Mouse (Mus musculus): Measurements from ENCODE around the gene Vps52. TPM values are rescaled to one million over a fixed set of nuclear protein-coding genes. Genes with fewer than 3 reads are reported as not detected.

Vps52 gene
- polyA plus RNA-seq, 1 experiment from 2014 or later = 36.0 TPM

- Histone ChIP-seq H3K27ac (replicated peaks) (peak within 1 kb of the TSS; percentile 79), H3K36me3 (peaks cover 59% of the 10 kb centered on the region)
- WGBS = under 1% methylated on average over 30 of the region's 34 CpGs
Observed at GRCm38 (mm10) chr17:33915671-33916250, 39.9 kb upstream of the Vps52 start, which contains the start of the genes Tapbp and Zbtb22. Gene Tapbp, plus strand, starts transcription at chr17:33915899. Gene Zbtb22, plus strand, starts transcription at chr17:33915904.

GRCm38 (mm10) chr17:33916294-33916693, 39.3 kb upstream of the Vps52 start:
- peak; percentile 23 for ATAC-seq (ENCODE audit: extremely low read depth, insufficient number of reproducible peaks, low FRiP score, low TSS enrichment)
- peaks cover 54% of the 10 kb centered on the region for H3K36me3 ChIP-seq
- H3K4me1 ChIP-seq = peaks cover 47% of the 10 kb centered on the region

More at GRCm38 (mm10) chr17:33915671-33916250, 39.9 kb upstream of the Vps52 start, which contains the start of the genes Tapbp and Zbtb22:
- Histone ChIP-seq H3K4me2 (peak within 1 kb of the TSS; percentile 81), H3K9ac (peak within 1 kb of the TSS; percentile 85), H3K27me3 (replicated peaks) (no peaks in the 10 kb centered on the region), H3K9me3 (no peaks in the 10 kb centered on the region), H3K4me1 (peaks cover 48% of the 10 kb centered on the region), H3K4me3 (peak within 1 kb of the TSS; percentile 68)
- peak; percentile 85 for ATAC-seq (ENCODE audit: extremely low read depth, insufficient number of reproducible peaks, low FRiP score, low TSS enrichment)

GRCm38 (mm10) chr17:33916847-33917655, 38.6 kb upstream of the Vps52 start:
- H3K27me3 ChIP-seq (replicated peaks) = no peaks in the 10 kb centered on the region
- H3K4me2 ChIP-seq = peak overlapping the region; percentile 81
- peak overlapping the region; percentile 68 for H3K4me3 ChIP-seq
- peaks cover 47% of the 10 kb centered on the region for H3K4me1 ChIP-seq
- H3K9ac ChIP-seq = peak overlapping the region; percentile 85
- 62% methylated on average over 31 of the region's 31 CpGs for WGBS
- no peak for ATAC-seq (ENCODE audit: extremely low read depth, insufficient number of reproducible peaks, low FRiP score, low TSS enrichment)
- H3K27ac ChIP-seq (replicated peaks) = 0 out of 2 replicates have a peak overlapping the region, but pooled peaks have one; percentile 79
- H3K36me3 ChIP-seq = peaks cover 46% of the 10 kb centered on the region
- H3K9me3 ChIP-seq = no peaks in the 10 kb centered on the region

More at GRCm38 (mm10) chr17:33916294-33916693, 39.3 kb upstream of the Vps52 start:
- Histone ChIP-seq H3K9me3 (no peaks in the 10 kb centered on the region), H3K4me2 (peak overlapping the region; percentile 81), H3K9ac (peak overlapping the region; percentile 85), H3K27me3 (replicated peaks) (no peaks in the 10 kb centered on the region), H3K4me3 (peak overlapping the region; percentile 68), H3K27ac (replicated peaks) (peak overlapping the region; percentile 79)
- WGBS = under 1% methylated on average over 15 of the region's 20 CpGs

- Histone ChIP-seq H3K4me3 (peak overlapping the region; percentile 85; the same call in 1 of the 2 replicates), H3K4me1 (peaks cover 47% of the 10 kb centered on the region), H3K27me3 (replicated peaks) (no peaks in the 10 kb centered on the region), H3K9me3 (no peaks in the 10 kb centered on the region), H3K9ac (no peak overlapping the region), H3K27ac (replicated peaks) (no peak overlapping the region), H3K4me2 (peak overlapping the region; percentile 92), H3K36me3 (peaks cover 40% of the 10 kb centered on the region)
- ATAC-seq (ENCODE audit: extremely low read depth, insufficient number of reproducible peaks, low FRiP score, low TSS enrichment) = no peak
- WGBS = 77% methylated on average over 18 of the region's 18 CpGs
Observed at GRCm38 (mm10) chr17:33917656-33918292, 37.8 kb upstream of the Vps52 start.

- Histone ChIP-seq H3K9ac (peak overlapping the region; percentile 89), H3K9me3 (no peaks in the 10 kb centered on the region), H3K27ac (replicated peaks) (peak overlapping the region; percentile 88), H3K4me2 (peak overlapping the region; percentile 92), H3K36me3 (peaks cover 33% of the 10 kb centered on the region), H3K4me3 (peak overlapping the region; percentile 85), H3K27me3 (replicated peaks) (no peaks in the 10 kb centered on the region), H3K4me1 (peaks cover 47% of the 10 kb centered on the region)
- WGBS = 55% methylated on average over 37 of the region's 37 CpGs
- no peak for ATAC-seq (ENCODE audit: extremely low read depth, insufficient number of reproducible peaks, low FRiP score, low TSS enrichment)
Observed at GRCm38 (mm10) chr17:33918293-33919203, 37.1 kb upstream of the Vps52 start.

GRCm38 (mm10) chr17:33919351-33920281, 36.0 kb upstream of the Vps52 start:
- ATAC-seq (ENCODE audit: extremely low read depth, insufficient number of reproducible peaks, low FRiP score, low TSS enrichment) = peak; percentile 54; the same call in 1 of the 2 replicates
- peak overlapping the region; percentile 92 for H3K4me2 ChIP-seq
- H3K9me3 ChIP-seq = no peaks in the 10 kb centered on the region
- H3K27ac ChIP-seq (replicated peaks) = peak overlapping the region; percentile 88
- H3K4me1 ChIP-seq = peaks cover 44% of the 10 kb centered on the region
- peak overlapping the region; percentile 89 for H3K9ac ChIP-seq
- H3K4me3 ChIP-seq = peak overlapping the region; percentile 85
- H3K36me3 ChIP-seq = peaks cover 22% of the 10 kb centered on the region
- WGBS = under 1% methylated on average over 52 of the region's 52 CpGs
- H3K27me3 ChIP-seq (replicated peaks) = no peaks in the 10 kb centered on the region

- no peak for ATAC-seq (ENCODE audit: extremely low read depth, insufficient number of reproducible peaks, low FRiP score, low TSS enrichment)
- peak overlapping the region; percentile 92 for H3K4me2 ChIP-seq
- peaks cover 36% of the 10 kb centered on the region for H3K4me1 ChIP-seq
- peak overlapping the region; percentile 85 for H3K4me3 ChIP-seq
- no peaks in the 10 kb centered on the region for H3K27me3 ChIP-seq (replicated peaks)
- peaks cover 22% of the 10 kb centered on the region for H3K36me3 ChIP-seq
- no peaks in the 10 kb centered on the region for H3K9me3 ChIP-seq
- peak overlapping the region; percentile 89 for H3K9ac ChIP-seq
- WGBS = 1% methylated on average over 36 of the region's 36 CpGs
- peak overlapping the region; percentile 88 for H3K27ac ChIP-seq (replicated peaks)
Observed at GRCm38 (mm10) chr17:33920282-33921097, 35.1 kb upstream of the Vps52 start.

GRCm38 (mm10) chr17:33921361-33921760, 34.3 kb upstream of the Vps52 start:
- no peak overlapping the region for H3K9ac ChIP-seq
- 81% methylated on average over 7 of the region's 7 CpGs for WGBS
- no peak overlapping the region for H3K4me3 ChIP-seq
- peaks cover 31% of the 10 kb centered on the region for H3K36me3 ChIP-seq
- no peaks in the 10 kb centered on the region for H3K27me3 ChIP-seq (replicated peaks)
- ATAC-seq (ENCODE audit: extremely low read depth, insufficient number of reproducible peaks, low FRiP score, low TSS enrichment) = no peak
- no peak overlapping the region for H3K27ac ChIP-seq (replicated peaks)
- no peaks in the 10 kb centered on the region for H3K9me3 ChIP-seq
- H3K4me1 ChIP-seq = peaks cover 35% of the 10 kb centered on the region
- no peak overlapping the region for H3K4me2 ChIP-seq

GRCm38 (mm10) chr17:33924577-33925283, 30.9 kb upstream of the Vps52 start:
- no peak overlapping the region for H3K9ac ChIP-seq
- WGBS = 74% methylated on average over 10 of the region's 10 CpGs
- H3K4me2 ChIP-seq = no peak overlapping the region
- ATAC-seq (ENCODE audit: extremely low read depth, insufficient number of reproducible peaks, low FRiP score, low TSS enrichment) = no peak
- H3K4me1 ChIP-seq = peaks cover 20% of the 10 kb centered on the region
- no peak overlapping the region for H3K27ac ChIP-seq (replicated peaks)
- no peak overlapping the region for H3K4me3 ChIP-seq
- H3K36me3 ChIP-seq = peaks cover 31% of the 10 kb centered on the region
- H3K27me3 ChIP-seq (replicated peaks) = no peaks in the 10 kb centered on the region
- H3K9me3 ChIP-seq = no peaks in the 10 kb centered on the region

All from heart, embryonic 13.5 days (tissue).